Mouse (Mus musculus) thymus, adult 2 months (tissue): ENCODE results near the gene Opn1sw.

Experiments
- CTCF ChIP-seq: fragments of 200-500 bp; IDR thresholded peaks from 2 replicates; pipeline ENCODE4 v1.5.1; 2012; ENCODE audit warnings: mild to moderate bottlenecking, control low read depth, low read length, moderate library complexity, borderline replicate concordance; ENCODE audit not compliant: control insufficient read depth, poor library complexity, insufficient read depth; ENCODE audit errors: extremely low read depth
- POLR2A ChIP-seq: fragments of 200-500 bp; IDR thresholded peaks from 2 replicates; pipeline ENCODE4 v1.6.1; 2012; ENCODE audit warnings: mild to moderate bottlenecking, low read length, control low read depth, moderate library complexity; ENCODE audit not compliant: control insufficient read depth, poor library complexity, insufficient read depth; ENCODE audit errors: extremely low read depth

GRCm38 (mm10) chr6:29391802-29392201, 3.5 kb upstream of the Opn1sw start:
- TF ChIP-seq CTCF (no peak), POLR2A (no peak)
